Mouse (Mus musculus) MEL (cell line): ENCODE results near the gene 4921539E11Rik. TPM values are rescaled to one million over a fixed set of nuclear protein-coding genes. Genes with fewer than 3 reads are reported as not detected.

Experiments used
- DNase-seq: peaks from one replicate; pipeline ENCODE4 v3.0.0; 2011; ENCODE audit warnings: low read depth, low spot score
- H3K27ac ChIP-seq: 2 replicates; pipeline ENCODE4 v1.5.1; 2012; ENCODE audit warnings: low read depth, mild to moderate bottlenecking, control low read depth, low read length, moderate library complexity; ENCODE audit not compliant: control insufficient read depth
- H3K27me3 ChIP-seq, 2 experiments: fragments of 150-350 bp in 1 of 2; sonication (generic) in 1 of 2; 2 replicates each; pipeline ENCODE4 v1.6.1; 2012; ENCODE audit warnings: low read length in 2 of 2, mild to moderate bottlenecking in 2 of 2, improper control_type of control experiment in 1 of 2, moderate library complexity in 1 of 2; ENCODE audit not compliant: insufficient read depth in 2 of 2, control insufficient read depth in 1 of 2
- H3K36me3 ChIP-seq, 2 experiments: 2 replicates each; pipeline ENCODE4 v1.6.1; 2012 to 2014; ENCODE audit warnings: low read length in 2 of 2, improper control_type of control experiment in 1 of 2, inconsistent platforms in 1 of 2, mild to moderate bottlenecking in 1 of 2; ENCODE audit not compliant: insufficient read depth in 2 of 2, control insufficient read depth in 1 of 2
- H3K4me1 ChIP-seq, 2 experiments: fragments of 150-350 bp in 1 of 2; sonication (generic) in 1 of 2; 2 replicates each; pipeline ENCODE4 v1.6.1; 2012; ENCODE audit warnings: low read length in 2 of 2, improper control_type of control experiment in 1 of 2, mild to moderate bottlenecking in 1 of 2; ENCODE audit not compliant: insufficient read depth in 2 of 2, control insufficient read depth in 1 of 2
- H3K4me3 ChIP-seq, 2 experiments: fragments of 150-350 bp in 1 of 2; sonication (generic) in 1 of 2; 2 replicates each; pipeline ENCODE4 v1.5.1; 2012; ENCODE audit warnings: low read depth in 2 of 2, low read length in 2 of 2, mild to moderate bottlenecking in 2 of 2, moderate library complexity in 2 of 2, control low read depth in 1 of 2, improper control_type of control experiment in 1 of 2; ENCODE audit not compliant: control insufficient read depth in 1 of 2, insufficient read depth in 1 of 2
- H3K79me2 ChIP-seq: 2 replicates; pipeline ENCODE4 v1.6.1; 2012; ENCODE audit warnings: mild to moderate bottlenecking, low read length, moderate library complexity; ENCODE audit not compliant: control insufficient read depth, poor library complexity, insufficient read depth
- H3K9ac ChIP-seq: 2 replicates; pipeline ENCODE4 v1.6.1; 2012; ENCODE audit warnings: low read depth, mild to moderate bottlenecking, control low read depth, low read length, moderate library complexity; ENCODE audit not compliant: control insufficient read depth, poor library complexity, severe bottlenecking
- H3K9me3 ChIP-seq: fragments of 150-350 bp; sonication (generic); replicated peaks from 2 replicates; pipeline ENCODE4 v1.6.1; 2012; ENCODE audit warnings: mild to moderate bottlenecking, low read length, improper control_type of control experiment, moderate library complexity; ENCODE audit not compliant: insufficient read depth
- BHLHE40 ChIP-seq: IDR thresholded peaks from 2 replicates; pipeline ENCODE4 v1.6.1; 2012; ENCODE audit warnings: low read depth, mild to moderate bottlenecking, inconsistent platforms, low read length, improper control_type of control experiment, borderline replicate concordance
- CHD1 ChIP-seq: IDR thresholded peaks from 2 replicates; pipeline ENCODE4 v1.6.1; 2012; ENCODE audit warnings: low read depth, mild to moderate bottlenecking, inconsistent platforms, low read length, improper control_type of control experiment
- CTCF ChIP-seq, 3 experiments: IDR thresholded peaks in 2 of 3; conservative IDR thresholded peaks in 1 of 3; 2 replicates each; pipeline ENCODE4 v1.5.1; 2011 to 2012; ENCODE audit warnings: low read length in 3 of 3, low read depth in 2 of 3, mild to moderate bottlenecking in 2 of 3, improper control_type of control experiment in 1 of 3, inconsistent platforms in 1 of 3, mixed read lengths in 1 of 3, moderate library complexity in 1 of 3; ENCODE audit not compliant: control insufficient read depth in 1 of 3, insufficient read depth in 1 of 3, poor library complexity in 1 of 3, severe bottlenecking in 1 of 3
- ELF1 ChIP-seq: IDR thresholded peaks from 2 replicates; pipeline ENCODE4 v1.6.1; 2014; ENCODE audit warnings: low read depth, mild to moderate bottlenecking, inconsistent platforms, low read length, improper control_type of control experiment, moderate library complexity
- GATA1 ChIP-seq: IDR thresholded peaks from 2 replicates; pipeline ENCODE4 v1.6.1; 2011; ENCODE audit warnings: low read depth, low read length, improper control_type of control experiment
- JUND ChIP-seq: IDR thresholded peaks from 2 replicates; pipeline ENCODE4 v1.6.1; 2011; ENCODE audit warnings: low read depth, mild to moderate bottlenecking, improper control_type of control experiment, low read length
- MAFK ChIP-seq: IDR thresholded peaks from 2 replicates; pipeline ENCODE4 v1.6.1; 2011; ENCODE audit warnings: low read depth, mild to moderate bottlenecking, low read length, improper control_type of control experiment, borderline replicate concordance
- MAX ChIP-seq: IDR thresholded peaks from 2 replicates; pipeline ENCODE4 v1.6.1; 2011; ENCODE audit warnings: low read length, improper control_type of control experiment
- MAZ ChIP-seq: IDR thresholded peaks from 2 replicates; pipeline ENCODE4 v1.6.1; 2012; ENCODE audit warnings: low read depth, mild to moderate bottlenecking, inconsistent platforms, low read length, improper control_type of control experiment
- MXI1 ChIP-seq: IDR thresholded peaks from 2 replicates; pipeline ENCODE4 v1.6.1; 2011; ENCODE audit warnings: mild to moderate bottlenecking, low read depth, low read length, improper control_type of control experiment
- MYC ChIP-seq: IDR thresholded peaks from 2 replicates; pipeline ENCODE4 v1.6.1; 2011; ENCODE audit warnings: low read depth, mild to moderate bottlenecking, low read length, improper control_type of control experiment, moderate library complexity
- NELFE ChIP-seq: IDR thresholded peaks from 2 replicates; pipeline ENCODE4 v1.6.1; 2011; ENCODE audit warnings: low read depth, low read length, improper control_type of control experiment
- POLR2A ChIP-seq, 2 experiments: IDR thresholded peaks; 2 replicates each; pipeline ENCODE4 v1.6.1; 2011 to 2012; ENCODE audit warnings: low read length in 2 of 2, mild to moderate bottlenecking in 2 of 2, control low read depth in 1 of 2, improper control_type of control experiment in 1 of 2, low read depth in 1 of 2, moderate library complexity in 1 of 2; ENCODE audit not compliant: control insufficient read depth in 1 of 2, insufficient read depth in 1 of 2, poor library complexity in 1 of 2
- POLR2AphosphoS2 ChIP-seq: IDR thresholded peaks from 2 replicates; pipeline ENCODE4 v1.6.1; 2011; ENCODE audit warnings: low read length, improper control_type of control experiment
- POLR2AphosphoS5 ChIP-seq: IDR thresholded peaks from 2 replicates; pipeline ENCODE4 v1.6.1; 2012; ENCODE audit warnings: low read depth, borderline replicate concordance, mild to moderate bottlenecking, inconsistent platforms, low read length, moderate library complexity, mixed read lengths
- RAD21 ChIP-seq: IDR thresholded peaks from 2 replicates; pipeline ENCODE4 v1.6.1; 2011; ENCODE audit warnings: mild to moderate bottlenecking, low read depth, low read length, improper control_type of control experiment
- SMC3 ChIP-seq: IDR thresholded peaks from 2 replicates; pipeline ENCODE4 v1.6.1; 2011; ENCODE audit warnings: low read depth, low read length, improper control_type of control experiment
- TAL1 ChIP-seq: IDR thresholded peaks from 2 replicates; pipeline ENCODE4 v1.6.1; 2012; ENCODE audit warnings: mild to moderate bottlenecking, inconsistent platforms, low read length, moderate library complexity, mixed read lengths
- TCF12 ChIP-seq: IDR thresholded peaks from 2 replicates; pipeline ENCODE4 v1.6.1; 2014; ENCODE audit warnings: low read depth, mild to moderate bottlenecking, inconsistent platforms, low read length, improper control_type of control experiment, moderate library complexity
- USF2 ChIP-seq, 2 experiments: IDR thresholded peaks; 2 replicates each; pipeline ENCODE4 v1.6.1; 2011 to 2012; ENCODE audit warnings: improper control_type of control experiment in 2 of 2, low read length in 2 of 2, borderline replicate concordance in 1 of 2, inconsistent platforms in 1 of 2, low read depth in 1 of 2, mild to moderate bottlenecking in 1 of 2; ENCODE audit not compliant: insufficient read depth in 1 of 2
- ZNF384 ChIP-seq: IDR thresholded peaks from 2 replicates; pipeline ENCODE4 v1.6.1; 2012; ENCODE audit warnings: low read depth, mild to moderate bottlenecking, inconsistent platforms, low read length, improper control_type of control experiment
- polyA plus RNA-seq, 2 experiments: library from polyadenylated mRNA; stranded (reverse) in 1 of 2; unstranded in 1 of 2; fragments of >175 nt in 1 of 2; fragments of >200 nt in 1 of 2; gene quantifications; 2 replicates each; pipeline versions ENCODE4 v1.2.1 to v1.2.4; 2012; ENCODE audit warnings: low replicate concordance in 2 of 2, low read depth in 1 of 2; ENCODE audit not compliant: insufficient read length in 2 of 2, insufficient read depth in 1 of 2, missing spikeins in 1 of 2
- total RNA-seq: library from RNA; depleted of rRNA; stranded (reverse); fragments of 300-350 nt; gene quantifications from 2 replicates; pipeline ENCODE4 v1.2.3, GENCODE M21; 2012

4921539E11Rik gene
- total and polyA plus RNA-seq, 3 experiments = not detected

DNA sequence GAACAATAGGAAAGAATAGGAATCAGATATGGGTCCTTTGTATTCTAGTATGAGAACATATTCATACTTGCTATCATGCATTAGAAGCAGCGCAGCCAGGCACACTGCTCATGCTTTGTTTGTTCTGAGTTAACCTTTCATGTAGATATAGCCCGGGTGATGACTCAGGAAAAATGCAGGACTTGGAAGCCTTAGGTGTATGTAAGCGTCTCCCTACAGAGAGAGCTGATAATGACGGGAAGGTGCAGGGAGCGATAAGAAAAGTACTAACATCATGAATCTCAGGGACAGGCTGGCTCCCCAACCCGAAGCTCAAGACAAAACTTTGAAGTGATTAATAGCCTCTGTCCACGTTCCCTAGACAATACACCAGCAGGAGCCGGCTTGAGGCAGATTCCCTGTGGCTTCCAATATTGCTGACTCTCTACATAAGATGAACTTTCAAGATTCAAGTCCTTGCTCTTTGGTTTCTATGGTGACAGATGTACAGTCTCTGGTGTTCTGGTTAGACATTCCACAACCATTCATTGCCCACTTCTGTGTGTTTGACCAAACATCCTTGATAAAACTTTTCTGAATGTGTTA is 26.8 kb downstream of the 4921539E11Rik start (continued):
- no peak for TF ChIP-seq POLR2AphosphoS5

GRCm38 (mm10) chr4:103263378-103263777 is 27.3 kb downstream of the 4921539E11Rik start:
- H3K36me3 ChIP-seq = no peaks in the 10 kb centered on the region
- no peaks in the 10 kb centered on the region for H3K79me2 ChIP-seq
- H3K27me3 ChIP-seq = no peaks in the 10 kb centered on the region; a peak in 1 of 4 replicates
- no peak for DNase-seq
- H3K9me3 ChIP-seq = no peaks in the 10 kb centered on the region
- no peak overlapping the region for H3K9ac ChIP-seq
- H3K27ac ChIP-seq = no peak overlapping the region
- TF ChIP-seq MAFK (no peak), MAZ (no peak), SMC3 (no peak), TAL1 (no peak), ZNF384 (no peak), POLR2AphosphoS2 (no peak), JUND (no peak), MXI1 (no peak), TCF12 (no peak), MAX (no peak), CHD1 (no peak), BHLHE40 (no peak), POLR2A (IDR thresholded peaks at IDR 0.05; ENCODE audit: control insufficient read depth in 1 of 2, insufficient read depth in 1 of 2, low read depth in 1 of 2, low read length in 2 of 2, poor library complexity in 1 of 2) (no peak), USF2 (IDR thresholded peaks at IDR 0.05; ENCODE audit: borderline replicate concordance in 1 of 2, insufficient read depth in 1 of 2, low read depth in 1 of 2, low read length in 2 of 2) (no peak), ELF1 (no peak), MYC (no peak), CTCF (IDR thresholded peaks at IDR 0.05 in 2 of 3, conservative IDR thresholded peaks at IDR 0.05 in 1 of 3; ENCODE audit: control insufficient read depth in 1 of 3, insufficient read depth in 1 of 3, low read depth in 2 of 3, low read length in 3 of 3, poor library complexity in 1 of 3, severe bottlenecking in 1 of 3) (no peak)
- peaks cover 0 to 2% of the 10 kb centered on the region in 2 experiments; a peak in 1 of 4 replicates for H3K4me1 ChIP-seq
- H3K4me3 ChIP-seq = no peak overlapping the region

DNA sequence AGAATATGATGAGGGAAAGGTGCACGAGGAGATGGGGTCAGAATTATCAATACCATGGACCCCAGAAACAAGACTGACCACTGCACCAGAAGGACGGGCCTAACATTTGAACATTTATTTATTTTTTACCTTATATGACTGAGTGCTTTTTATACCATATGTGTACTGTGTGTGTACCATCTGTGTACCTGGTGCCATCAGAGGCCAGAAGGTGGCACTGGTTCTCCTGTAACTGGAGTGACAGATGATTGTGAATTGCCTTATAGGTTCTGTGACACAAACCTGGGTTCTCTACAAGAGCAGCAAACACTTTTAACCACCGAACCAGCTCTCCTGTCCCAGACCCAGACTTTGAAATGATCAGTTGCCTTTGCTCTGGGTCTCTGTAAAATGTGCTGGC is 31.8 kb downstream of the 4921539E11Rik start:
- Histone ChIP-seq H3K9me3 (no peaks in the 10 kb centered on the region), H3K79me2 (no peaks in the 10 kb centered on the region), H3K4me1 (peaks cover 0 to 2% of the 10 kb centered on the region in 2 experiments; a peak in 2 of 4 replicates), H3K27me3 (no peaks in the 10 kb centered on the region; a peak in 1 of 4 replicates)
- no peak for TF ChIP-seq NELFE
- TF ChIP-seq GATA1 = no peak
- peak; percentile 18 for TF ChIP-seq RAD21
- no peak for TF ChIP-seq MAX
- TF ChIP-seq CTCF (IDR thresholded peaks at IDR 0.05 in 2 of 3, conservative IDR thresholded peaks at IDR 0.05 in 1 of 3; ENCODE audit: control insufficient read depth in 1 of 3, insufficient read depth in 1 of 3, low read depth in 2 of 3, low read length in 3 of 3, poor library complexity in 1 of 3, severe bottlenecking in 1 of 3) = peak in 2 of 3 experiments; percentile 10 to 33; a peak in 2 of 6 replicates
- peak; percentile 31 for TF ChIP-seq SMC3
- TF ChIP-seq, all 39 proteins: peak for 3
- no peak for DNase-seq
- H3K9ac ChIP-seq = no peak overlapping the region
- no peak overlapping the region for H3K4me3 ChIP-seq
- H3K27ac ChIP-seq = no peak overlapping the region
- peaks cover 0 to 3% of the 10 kb centered on the region in 2 experiments; a peak in 2 of 4 replicates for H3K36me3 ChIP-seq
